Mouse (Mus musculus): ENCODE results near the gene Zfp653.
"Not testable (repeated sequence)": the region's sequence is repeated elsewhere in the genome, so short reads cannot be mapped to it uniquely, and the experiment has no call there.

Gene Zfp653

GRCm38 (mm10) chr9:22070791-22071573 lies at the start of gene Zfp653, which contains the start of gene Gm49318:
Gene Zfp653 (minus strand): TSS chr9:22071376.
Gene Gm49318 (minus strand): TSS chr9:22071259.
- peak; percentile 98 for DNase-seq

- no peak for DNase-seq
These were observed 48.4 kb upstream of the Zfp653 start for GRCm38 (mm10) chr9:22119543-22119942.

DNA sequence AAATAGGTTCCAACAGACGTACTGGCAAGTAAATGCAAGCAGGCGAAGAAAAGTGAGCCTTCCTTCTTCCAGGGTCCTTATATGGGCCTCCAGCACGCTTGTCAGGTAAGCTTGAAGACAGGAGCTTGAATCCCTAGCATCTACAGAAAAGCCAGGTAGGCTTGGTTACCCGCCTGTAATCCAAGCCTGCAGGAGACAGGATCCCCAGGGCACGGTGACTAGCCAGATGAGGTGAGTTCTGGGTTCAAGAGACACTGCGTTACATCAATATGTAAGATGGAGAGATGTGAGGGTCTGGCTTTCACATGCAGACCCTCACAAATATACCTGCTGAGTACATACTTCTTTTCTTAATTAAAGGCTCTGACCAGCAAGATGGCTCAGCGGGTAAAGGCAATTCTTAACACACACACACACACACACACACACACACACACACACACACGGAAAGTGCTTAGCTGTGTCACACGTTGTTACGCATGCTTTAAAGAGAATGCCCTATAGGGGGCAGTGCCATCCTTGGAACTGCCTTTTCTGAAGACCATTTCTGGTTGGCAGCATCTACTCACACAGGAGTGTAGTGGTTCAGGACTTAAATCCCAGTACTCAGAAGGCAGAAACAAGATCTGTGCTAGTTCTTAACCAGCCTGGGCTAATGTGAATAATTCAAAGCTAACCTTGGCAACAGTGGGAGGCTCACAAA lies 46.7 kb upstream of the Zfp653 start:
- DNase-seq, result peak; percentile 77

DNA sequence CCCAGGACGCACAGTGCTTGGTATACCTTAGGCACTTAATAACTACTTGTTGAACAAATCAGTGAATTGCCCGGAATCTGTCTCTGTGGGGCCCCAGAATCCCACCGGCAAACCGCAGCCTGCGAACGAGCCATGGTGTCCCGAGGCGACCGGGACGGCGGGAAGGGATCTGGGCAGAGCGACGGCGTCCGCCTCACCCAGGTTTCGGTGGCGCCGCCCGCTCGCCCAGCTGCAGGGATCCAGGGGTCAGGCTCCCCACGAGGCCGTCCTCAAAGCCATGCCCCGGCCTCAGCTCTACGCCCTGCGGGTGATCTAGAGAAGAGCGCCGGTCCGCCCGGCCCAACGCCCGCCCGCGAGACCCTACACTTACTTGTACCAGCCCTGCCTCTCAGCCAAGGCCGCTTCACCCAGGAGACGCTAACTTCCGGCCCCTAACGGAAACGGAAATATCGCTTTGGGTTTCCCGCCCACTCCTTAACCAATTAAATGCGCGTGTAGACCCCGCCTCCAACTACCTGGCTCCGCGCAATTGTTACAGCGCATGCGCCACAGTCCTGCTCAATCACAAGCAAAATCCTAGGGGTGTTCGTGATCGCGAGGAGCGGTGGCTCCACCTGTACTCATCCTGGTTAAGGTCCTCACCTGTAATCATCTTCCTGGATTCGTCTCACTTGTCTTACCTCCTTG lies 45.7 kb upstream of the Zfp653 start, which contains the start of gene Elof1:
Gene Elof1 (minus strand): TSS at position 433 of the 687 bp plus-strand sequence.
- DNase-seq, result peak; percentile 97

DNA sequence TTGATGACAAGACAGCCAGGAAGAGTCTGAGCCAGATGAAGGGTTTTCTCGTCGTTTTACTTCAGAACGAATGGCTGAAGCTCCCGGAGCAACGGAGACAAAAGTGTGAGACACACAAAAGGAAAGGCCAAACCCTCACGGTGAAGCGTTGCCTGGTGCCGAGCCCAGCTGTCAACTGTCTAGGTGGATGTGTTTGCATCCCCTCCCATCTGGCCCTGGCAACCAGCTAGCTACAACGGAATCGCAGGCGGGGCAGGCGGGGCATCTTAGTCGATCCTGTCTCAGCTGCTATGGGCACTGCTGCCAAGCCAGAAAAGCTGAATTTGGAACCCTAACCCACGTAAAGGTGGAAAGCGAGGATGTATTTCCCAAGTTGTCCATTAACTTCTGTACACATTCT lies 44.9 kb upstream of the Zfp653 start:
- DNase-seq, result peak; percentile 47

DNA sequence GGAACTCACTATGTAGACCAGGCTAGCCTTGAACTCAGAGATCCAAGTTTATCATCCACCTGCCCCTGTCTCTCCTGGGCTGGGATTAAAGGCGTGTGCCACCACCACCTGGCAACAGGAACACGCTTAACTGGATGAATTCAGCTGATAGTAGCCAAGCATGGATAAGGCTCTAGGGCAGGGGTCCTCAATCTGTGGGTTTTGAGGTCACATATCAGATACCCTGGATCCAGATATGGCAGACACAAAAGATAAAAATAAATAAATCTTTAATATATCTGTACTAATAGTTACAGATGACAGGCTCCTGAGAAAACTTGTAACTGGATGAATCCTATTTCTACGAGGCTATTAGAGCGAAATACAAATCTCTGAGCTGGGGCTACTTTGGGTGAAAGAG lies 44.5 kb upstream of the Zfp653 start:
- no peak for DNase-seq

DNA sequence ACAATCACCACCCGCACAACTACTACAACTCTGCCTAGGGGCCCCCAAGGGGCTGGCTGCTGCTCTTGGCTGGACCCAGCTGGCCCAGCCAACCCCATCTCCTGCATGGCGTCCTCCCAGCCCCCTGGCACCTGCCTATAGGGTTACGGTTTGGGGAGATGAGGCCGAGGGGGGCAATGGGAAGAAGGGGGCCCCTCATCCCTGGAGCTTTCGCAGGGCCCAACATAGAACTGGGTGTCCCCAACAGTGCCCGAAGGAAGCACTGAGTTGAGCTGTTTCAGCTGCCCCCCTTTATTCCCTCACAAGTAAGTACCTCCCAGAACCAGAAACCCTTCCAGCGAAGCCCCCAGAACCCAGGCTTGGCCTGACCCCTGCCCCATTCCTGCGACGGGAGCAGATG lies 37.0 kb upstream of the Zfp653 start:
- no peak for DNase-seq

DNA sequence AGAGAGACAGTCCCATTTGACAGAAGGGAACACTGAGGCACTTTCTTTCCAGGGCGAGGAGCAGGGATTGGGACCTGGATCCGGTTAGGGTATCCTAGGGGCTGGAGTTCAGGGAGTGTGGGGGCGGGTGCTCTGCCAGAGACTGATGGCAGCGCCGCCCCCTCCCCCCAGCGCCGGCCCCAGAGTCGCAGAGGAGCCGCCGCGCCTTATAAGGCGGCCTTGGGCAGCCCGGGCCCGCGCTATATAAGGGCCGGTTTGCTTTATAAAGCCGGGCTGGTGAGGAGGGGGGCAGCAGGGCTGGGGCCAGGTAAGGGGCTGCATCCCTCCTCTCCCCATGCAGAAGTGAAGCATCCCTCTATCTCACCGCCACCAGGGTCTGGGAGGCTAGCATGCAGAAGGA lies 28.7 kb upstream of the Zfp653 start:
- no peak for DNase-seq

- no peak for DNase-seq
These were observed 28.0 kb upstream of the Zfp653 start, which contains the start of gene Cnn1 for GRCm38 (mm10) chr9:22098993-22099696. Gene Cnn1 (plus strand): TSS chr9:22099216.

GRCm38 (mm10) chr9:22095854-22096307 lies 24.7 kb upstream of the Zfp653 start:
- peak; percentile 82 for DNase-seq

GRCm38 (mm10) chr9:22092746-22093145 lies 21.6 kb upstream of the Zfp653 start:
- DNase-seq, result no peak

GRCm38 (mm10) chr9:22089986-22090385 lies 18.8 kb upstream of the Zfp653 start:
- DNase-seq, result no peak

DNA sequence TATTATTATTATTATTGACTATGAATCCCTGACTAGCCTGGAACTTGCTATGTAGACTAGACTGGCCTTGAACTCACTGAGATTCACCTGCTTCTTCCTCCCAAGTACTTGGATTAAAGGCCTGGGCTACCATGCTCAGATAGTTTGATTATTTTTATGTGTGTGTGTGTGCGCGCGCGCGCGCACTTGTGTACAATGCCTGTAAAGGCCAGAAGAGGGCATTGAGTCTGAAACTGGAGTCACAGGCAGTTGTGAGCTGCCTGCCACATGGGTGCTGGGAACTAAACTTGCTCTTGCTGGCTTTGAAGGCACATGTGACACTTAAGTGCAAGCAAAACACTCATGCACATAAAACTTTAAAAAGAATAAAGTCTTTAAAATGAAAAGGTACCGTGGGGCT lies 18.1 kb upstream of the Zfp653 start:
- DNase-seq, result no peak

GRCm38 (mm10) chr9:22087034-22087618 lies 15.9 kb upstream of the Zfp653 start:
- no peak for DNase-seq

GRCm38 (mm10) chr9:22086012-22086411 lies 14.8 kb upstream of the Zfp653 start:
- DNase-seq, result no peak

DNA sequence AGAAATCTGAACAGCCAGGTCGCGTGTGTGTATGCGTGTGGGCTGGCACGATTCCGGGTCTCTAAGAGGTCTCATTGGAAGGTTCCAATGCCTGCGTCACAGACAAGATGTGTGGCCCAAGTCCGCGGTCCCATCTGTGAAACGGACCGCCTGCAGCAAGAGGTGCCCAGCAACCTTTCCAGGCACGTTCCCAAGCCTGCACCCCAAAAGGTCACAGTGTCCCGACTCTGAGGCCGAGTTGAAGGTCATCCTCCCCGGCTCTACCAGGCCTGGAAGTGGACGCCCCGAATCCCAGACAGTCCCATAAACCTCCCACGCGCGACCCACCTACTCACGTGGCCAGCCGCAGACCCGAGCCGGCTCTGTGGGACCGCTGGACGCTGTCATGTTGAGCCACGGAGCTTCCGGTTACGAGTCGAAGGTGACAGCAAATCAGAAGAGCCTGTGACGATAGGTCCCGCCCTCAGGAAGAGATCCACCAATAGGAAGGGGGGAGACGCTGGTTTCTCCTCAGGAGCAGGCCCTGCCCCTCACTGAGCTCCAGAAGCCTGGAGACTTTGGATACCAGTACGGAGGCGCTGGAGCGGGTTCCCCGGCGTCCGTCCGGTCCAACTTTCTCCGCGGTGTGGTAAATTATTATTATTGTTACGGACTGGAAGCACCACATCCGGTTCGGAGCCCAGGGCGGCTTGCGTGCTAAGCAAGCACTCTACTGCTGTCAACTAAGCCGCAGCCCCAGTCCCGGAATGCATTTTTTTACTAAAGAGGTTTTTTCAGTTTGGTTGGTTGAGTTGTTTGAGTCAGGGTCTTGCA lies 14.1 kb upstream of the Zfp653 start, which contains the start of gene Ecsit:
Gene Ecsit (minus strand): TSS at position 417 of the 813 bp plus-strand sequence.
- peak; percentile 97 for DNase-seq

GRCm38 (mm10) chr9:22084667-22085021 lies 13.5 kb upstream of the Zfp653 start:
- DNase-seq, result no peak

- DNase-seq, result no peak
These were observed 5.0 kb upstream of the Zfp653 start for GRCm38 (mm10) chr9:22076223-22076622.

- DNase-seq, result not testable (repeated sequence)
These were observed 4.6 kb upstream of the Zfp653 start for GRCm38 (mm10) chr9:22075778-22076177.

GRCm38 (mm10) chr9:22072276-22072675 lies 1.1 kb upstream of the Zfp653 start:
- peak; percentile 82 for DNase-seq

DNA sequence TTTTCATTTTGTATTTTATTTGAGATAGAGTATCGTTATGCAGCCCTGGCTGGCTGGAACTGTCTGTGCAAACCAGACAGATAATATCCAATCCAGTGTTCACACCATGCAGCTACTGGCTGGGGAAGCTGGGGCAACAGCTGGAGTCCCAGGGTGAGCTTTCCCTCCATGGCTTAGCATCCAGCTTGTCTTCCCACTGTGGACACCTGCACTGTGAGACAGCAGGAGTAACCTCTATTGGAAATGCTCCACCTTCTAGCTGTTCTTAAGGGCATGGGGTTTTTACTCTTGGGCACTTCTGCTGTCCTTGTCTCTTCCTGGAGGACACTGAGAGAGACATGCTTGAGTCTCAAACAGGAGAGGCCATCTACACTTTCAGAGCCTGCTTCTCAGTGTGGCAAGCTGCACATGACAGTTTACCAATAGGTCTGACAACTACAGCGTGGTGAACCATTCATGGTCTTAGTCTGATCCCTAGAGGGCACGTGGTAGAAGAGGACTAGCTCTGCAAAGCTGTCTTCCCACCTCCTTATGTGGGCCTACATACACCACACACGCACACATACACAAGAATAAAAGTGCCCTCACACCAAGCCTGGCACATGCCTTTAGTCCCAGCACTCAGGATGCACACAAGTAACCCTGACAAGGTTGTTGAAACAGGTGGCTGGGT lies 1.2 kb downstream of the Zfp653 start:
- no peak for DNase-seq

Measured in cerebellum, adult 9-11 months (tissue).